Mouse (Mus musculus) thymus, adult 2 months (tissue): Measurements from ENCODE around the gene Snph. TPM values are rescaled to one million over a fixed set of nuclear protein-coding genes. Genes with fewer than 3 reads are reported as not detected.

ENCODE experiments used
- DNase-seq: peaks from one replicate; pipeline ENCODE4 v3.0.0; 2021
- H3K27ac ChIP-seq: fragments of 200-500 bp; 2 replicates; pipeline ENCODE4 v1.5.1; 2012; ENCODE audit warnings: low read length, control low read depth; ENCODE audit not compliant: control insufficient read depth, insufficient read depth
- H3K27me3 ChIP-seq: fragments of 200-500 bp; 2 replicates; pipeline ENCODE4 v1.6.1; 2012; ENCODE audit warnings: mild to moderate bottlenecking, low read length, moderate library complexity, mixed read lengths; ENCODE audit not compliant: control insufficient read depth, insufficient read depth
- H3K36me3 ChIP-seq: fragments of 200-500 bp; 2 replicates; pipeline ENCODE4 v1.6.1; 2012; ENCODE audit warnings: mild to moderate bottlenecking, low read length, moderate library complexity; ENCODE audit not compliant: control insufficient read depth, insufficient read depth
- H3K4me1 ChIP-seq: fragments of 200-500 bp; replicated peaks from 2 replicates; pipeline ENCODE4 v1.6.1; 2012; ENCODE audit warnings: low read length; ENCODE audit not compliant: control insufficient read depth, insufficient read depth
- H3K4me3 ChIP-seq: fragments of 200-500 bp; 2 replicates; pipeline ENCODE4 v1.5.1; 2012; ENCODE audit warnings: mild to moderate bottlenecking, low read length, control low read depth, moderate library complexity; ENCODE audit not compliant: control insufficient read depth, insufficient read depth
- CTCF ChIP-seq: fragments of 200-500 bp; IDR thresholded peaks from 2 replicates; pipeline ENCODE4 v1.5.1; 2012; ENCODE audit warnings: mild to moderate bottlenecking, control low read depth, low read length, moderate library complexity, borderline replicate concordance; ENCODE audit not compliant: control insufficient read depth, poor library complexity, insufficient read depth; ENCODE audit errors: extremely low read depth
- POLR2A ChIP-seq: fragments of 200-500 bp; IDR thresholded peaks from 2 replicates; pipeline ENCODE4 v1.6.1; 2012; ENCODE audit warnings: mild to moderate bottlenecking, low read length, control low read depth, moderate library complexity; ENCODE audit not compliant: control insufficient read depth, poor library complexity, insufficient read depth; ENCODE audit errors: extremely low read depth
- WGBS: fragments of 180-500 bp; shearing (Covaris S2); methylation state at CpG from one replicate; pipeline ENCODE4 v1.1.7; 2018; 5-methylcytosine and 5-hydroxymethylcytosine counted together
- polyA plus RNA-seq: library from polyadenylated mRNA; depleted of rRNA; stranded (reverse); fragments of >200 nt; gene quantifications from 2 replicates; pipeline ENCODE4 v1.2.3, GENCODE M21; 2012

Snph gene
- polyA plus RNA-seq, 1 experiment, result 0.27 TPM

DNA sequence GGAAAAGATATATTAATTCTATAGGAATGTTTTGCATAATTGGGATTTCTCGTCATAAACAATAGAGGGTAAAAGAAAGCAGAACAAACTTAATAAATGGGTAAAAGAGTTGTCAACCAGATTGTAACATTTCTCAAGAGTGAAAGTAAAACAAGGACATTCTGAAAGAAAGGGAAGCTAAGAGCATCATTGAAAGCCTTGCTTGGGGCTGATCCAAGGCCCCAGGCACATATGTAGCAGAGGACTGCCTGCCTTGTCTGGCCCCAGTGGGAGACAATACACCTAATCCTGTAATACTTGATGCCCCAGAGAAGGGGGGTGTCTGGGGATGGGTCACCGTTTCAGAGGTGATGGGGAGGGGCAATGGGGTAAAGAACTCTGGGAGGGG, 3.6 kb upstream of the Snph start:
- H3K27ac ChIP-seq, result no peak overlapping the region
- no peak overlapping the region for H3K4me3 ChIP-seq
- 76% methylated on average over 2 of the region's 2 CpGs for WGBS
- TF ChIP-seq POLR2A (no peak), CTCF (no peak)
- H3K27me3 ChIP-seq, result peaks cover 5% of the 10 kb centered on the region; the same call in 1 of the 2 replicates
- no peaks in the 10 kb centered on the region; the same call in 1 of the 2 replicates for H3K4me1 ChIP-seq
- H3K36me3 ChIP-seq, result no peaks in the 10 kb centered on the region
- DNase-seq, result no peak

DNA sequence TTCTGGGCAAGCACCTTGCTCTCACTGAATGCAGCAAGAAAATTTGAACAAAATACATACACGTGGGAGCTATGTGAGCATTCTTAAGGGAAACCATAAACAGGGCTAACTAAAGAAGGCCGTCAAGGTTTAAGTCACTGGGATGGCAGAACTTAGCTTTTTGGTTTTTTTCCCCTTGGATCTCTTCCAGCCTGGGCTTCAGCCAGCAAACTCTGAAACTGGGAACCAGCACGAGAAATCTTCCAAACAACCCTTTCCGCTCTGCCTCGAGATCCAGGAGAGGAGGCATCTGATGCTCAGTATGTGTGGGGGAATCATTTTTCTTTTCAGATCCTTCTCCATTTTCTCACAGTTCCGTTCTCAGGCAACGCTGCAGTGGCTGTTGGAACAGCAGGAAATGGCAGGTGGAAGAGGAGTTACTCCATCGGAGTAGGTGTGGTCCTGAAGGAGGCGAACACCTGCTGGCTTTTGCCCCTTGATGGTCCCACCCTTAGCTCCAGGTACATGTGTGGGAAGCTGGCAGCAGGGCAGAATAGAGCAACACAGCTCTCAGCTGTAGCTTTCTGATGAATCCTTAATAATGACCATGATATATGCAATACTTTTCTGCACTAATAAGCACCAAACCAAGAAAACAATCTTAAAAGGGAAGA, 3.1 kb upstream of the Snph start:
- Histone ChIP-seq H3K27ac (no peak overlapping the region), H3K4me1 (no peaks in the 10 kb centered on the region; the same call in 1 of the 2 replicates), H3K36me3 (no peaks in the 10 kb centered on the region), H3K4me3 (no peak overlapping the region), H3K27me3 (peaks cover 5% of the 10 kb centered on the region; the same call in 1 of the 2 replicates)
- WGBS, result 63% methylated on average over 9 of the region's 9 CpGs
- TF ChIP-seq POLR2A, result no peak
- TF ChIP-seq CTCF, result no peak
- DNase-seq, result no peak

DNA sequence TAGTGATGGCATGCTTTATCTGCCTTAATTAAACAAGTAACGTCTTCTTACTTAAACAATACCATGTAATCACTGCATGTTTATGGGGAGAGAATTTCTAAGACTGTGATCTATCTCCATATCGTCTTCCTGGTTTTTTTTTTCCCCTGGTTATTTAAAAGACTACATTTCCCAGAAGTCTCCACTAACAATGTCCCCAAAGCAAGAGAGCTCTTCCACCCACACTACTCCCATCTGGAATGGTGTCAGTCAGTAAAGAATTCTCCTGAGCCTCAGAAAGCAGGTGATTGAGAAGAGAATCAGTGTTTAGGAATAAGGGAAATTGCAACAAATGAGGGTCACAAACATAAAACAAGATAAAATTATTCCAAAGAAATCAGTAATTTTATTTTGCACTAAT, 2.5 kb upstream of the Snph start:
- H3K27ac ChIP-seq, result no peak overlapping the region
- H3K4me1 ChIP-seq, result no peaks in the 10 kb centered on the region; the same call in 1 of the 2 replicates
- 82% methylated on average over 2 of the region's 2 CpGs for WGBS
- no peaks in the 10 kb centered on the region for H3K36me3 ChIP-seq
- H3K4me3 ChIP-seq, result no peak overlapping the region
- peaks cover 5% of the 10 kb centered on the region; the same call in 1 of the 2 replicates for H3K27me3 ChIP-seq
- DNase-seq, result no peak
- no peak for TF ChIP-seq POLR2A
- TF ChIP-seq CTCF, result no peak

DNA sequence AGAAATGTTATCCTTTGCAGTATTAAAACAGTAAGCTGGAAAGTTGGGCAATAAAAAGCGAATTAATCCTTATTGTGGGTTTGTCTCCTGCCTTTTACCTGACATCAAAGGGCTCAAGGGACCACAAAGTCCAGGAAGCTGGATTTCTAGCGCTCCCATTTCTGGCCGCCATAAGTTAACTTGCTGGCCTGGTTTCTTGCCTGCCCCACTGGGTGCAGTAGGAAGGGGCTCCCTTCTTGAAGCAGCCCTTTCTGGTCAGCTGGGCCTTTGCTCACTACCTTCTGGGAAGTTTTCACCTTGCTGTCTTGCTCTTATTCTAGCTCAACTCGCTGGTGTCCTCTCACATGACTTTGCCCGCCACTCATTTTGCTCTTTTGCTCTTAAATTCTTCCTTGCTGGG, 589 bp upstream of the Snph start:
- TF ChIP-seq POLR2A (no peak), CTCF (no peak)
- Histone ChIP-seq H3K36me3 (no peaks in the 10 kb centered on the region), H3K4me3 (no peak overlapping the region), H3K27ac (no peak overlapping the region), H3K4me1 (no peaks in the 10 kb centered on the region; the same call in 1 of the 2 replicates), H3K27me3 (peaks cover 5% of the 10 kb centered on the region; the same call in 1 of the 2 replicates)
- WGBS, result 91% methylated on average over 5 of the region's 5 CpGs
- DNase-seq, result no peak

DNA sequence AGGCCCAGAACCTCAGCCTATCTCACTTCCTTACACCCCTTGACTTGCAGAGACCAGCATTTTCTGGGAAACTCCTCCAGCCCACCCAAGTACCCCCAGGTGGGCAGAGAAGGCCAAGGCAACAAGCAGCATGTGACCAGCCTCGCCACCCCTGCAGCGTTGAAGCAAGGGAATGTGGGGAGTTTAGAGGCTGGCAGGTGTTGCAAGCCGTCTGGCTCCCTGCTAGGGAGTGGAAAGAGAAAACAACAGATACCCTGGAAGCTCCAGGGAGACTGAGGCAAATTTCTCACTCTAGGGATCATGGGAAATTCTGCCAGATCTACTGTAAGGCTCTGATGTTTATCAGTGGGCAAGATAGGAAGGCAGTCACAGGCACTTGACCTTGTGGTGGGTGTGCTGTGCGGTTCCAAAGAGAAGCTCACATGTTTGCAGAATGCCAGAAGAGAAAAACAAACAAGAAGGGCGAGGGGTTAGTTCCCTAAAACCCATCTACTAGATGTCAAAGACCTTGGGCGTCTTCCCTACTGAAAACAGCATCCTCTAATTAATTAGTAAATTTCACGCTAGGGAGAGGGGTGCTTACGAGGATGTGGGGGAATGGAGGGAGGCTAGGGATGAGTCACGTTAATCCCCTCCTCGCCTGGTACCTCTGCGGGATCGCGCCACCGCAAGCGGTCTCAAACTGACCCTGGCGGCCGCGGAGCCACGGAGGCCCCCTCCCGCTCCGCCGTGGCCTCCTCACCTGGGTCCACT, 811 bp downstream of the Snph start:
- H3K27ac ChIP-seq, result no peak overlapping the region

DNA sequence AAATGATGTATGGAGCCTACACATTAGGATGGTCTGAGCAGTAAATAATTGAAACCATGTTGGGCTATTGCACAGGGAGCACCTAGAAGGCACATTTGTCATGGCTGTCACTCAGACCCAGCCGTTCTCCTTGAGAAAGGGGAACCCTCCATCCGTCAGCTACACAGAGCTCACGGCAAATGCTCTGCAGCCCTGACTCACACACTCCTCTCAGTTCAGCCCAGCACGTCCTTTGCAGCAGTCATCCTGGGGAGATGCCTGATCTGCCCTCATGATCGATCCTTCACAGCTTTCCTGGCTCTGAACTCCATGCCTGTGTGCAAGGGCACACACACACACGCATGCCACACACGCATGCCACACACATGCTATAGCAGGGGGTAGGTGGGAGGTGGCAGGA, 3.1 kb downstream of the Snph start:
- no peak overlapping the region for H3K4me3 ChIP-seq
- DNase-seq, result no peak
- no peaks in the 10 kb centered on the region; the same call in 1 of the 2 replicates for H3K4me1 ChIP-seq
- TF ChIP-seq CTCF (no peak), POLR2A (no peak)
- H3K36me3 ChIP-seq, result no peaks in the 10 kb centered on the region
- H3K27ac ChIP-seq, result no peak overlapping the region
- 64% methylated on average over 7 of the region's 7 CpGs for WGBS
- H3K27me3 ChIP-seq, result peaks cover 5% of the 10 kb centered on the region; the same call in 1 of the 2 replicates

More for the DNA sequence above, 811 bp downstream of the Snph start:
- TF ChIP-seq POLR2A (no peak), CTCF (no peak)
- Histone ChIP-seq H3K4me3 (peak overlapping the region; percentile 14), H3K27me3 (peaks cover 5% of the 10 kb centered on the region; the same call in 1 of the 2 replicates), H3K36me3 (no peaks in the 10 kb centered on the region), H3K4me1 (no peaks in the 10 kb centered on the region; the same call in 1 of the 2 replicates)
- no peak for DNase-seq
- WGBS, result 11% methylated on average over 22 of the region's 22 CpGs
